Mouse (Mus musculus): ENCODE results near the gene Nup210. TPM values are rescaled to one million over a fixed set of nuclear protein-coding genes. Genes with fewer than 3 reads are reported as not detected.

The Nup210 gene
- polyA plus RNA-seq, 1 experiment, result 1.4 TPM

GRCm38 (mm10) chr6:91048019-91048418 lies 68.6 kb downstream of the Nup210 start:
- Histone ChIP-seq H3K4me3 (ENCODE audit: insufficient read depth, low read depth, low read length) (no peak overlapping the region), H3K4me1 (ENCODE audit: control insufficient read depth, insufficient read depth, insufficient read length, low read length) (no peaks in the 10 kb centered on the region), H3K27ac (replicated peaks; ENCODE audit: low read depth, low read length) (no peak overlapping the region)

DNA sequence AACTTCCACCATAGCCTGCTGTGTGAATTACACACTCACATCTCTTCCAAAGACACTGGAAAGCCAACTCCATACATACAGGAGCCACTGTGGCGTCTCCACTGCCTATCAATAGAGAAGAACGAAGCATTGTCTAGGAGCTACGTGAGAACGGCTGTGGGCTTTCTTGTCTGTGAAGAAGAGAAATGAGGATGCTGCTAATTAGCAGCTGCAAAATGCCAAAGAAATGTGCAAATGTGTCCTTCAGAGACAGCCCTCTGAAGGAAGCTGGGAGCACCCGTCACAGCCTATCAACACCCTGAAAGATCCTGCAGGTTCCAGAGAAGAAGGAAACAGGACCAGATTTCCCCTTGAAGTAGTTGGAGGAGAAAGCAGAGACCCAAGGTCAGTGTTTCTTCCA lies 69.2 kb downstream of the Nup210 start:
- Histone ChIP-seq H3K4me3 (ENCODE audit: insufficient read depth, low read depth, low read length) (no peak overlapping the region), H3K4me1 (ENCODE audit: control insufficient read depth, insufficient read depth, insufficient read length, low read length) (no peaks in the 10 kb centered on the region), H3K27ac (replicated peaks; ENCODE audit: low read depth, low read length) (no peak overlapping the region)

GRCm38 (mm10) chr6:91046184-91046583 lies 70.4 kb downstream of the Nup210 start:
- no peak overlapping the region for H3K4me3 ChIP-seq (ENCODE audit: insufficient read depth, low read depth, low read length)
- H3K4me1 ChIP-seq (ENCODE audit: control insufficient read depth, insufficient read depth, insufficient read length, low read length), result no peaks in the 10 kb centered on the region
- H3K27ac ChIP-seq (replicated peaks; ENCODE audit: low read depth, low read length), result no peak overlapping the region

- H3K27ac ChIP-seq (replicated peaks; ENCODE audit: low read depth, low read length), result no peak overlapping the region
- H3K4me1 ChIP-seq (ENCODE audit: control insufficient read depth, insufficient read depth, insufficient read length, low read length), result no peaks in the 10 kb centered on the region
- no peak overlapping the region for H3K4me3 ChIP-seq (ENCODE audit: insufficient read depth, low read depth, low read length)
Measured at GRCm38 (mm10) chr6:91044628-91045331, 71.8 kb downstream of the Nup210 start.

DNA sequence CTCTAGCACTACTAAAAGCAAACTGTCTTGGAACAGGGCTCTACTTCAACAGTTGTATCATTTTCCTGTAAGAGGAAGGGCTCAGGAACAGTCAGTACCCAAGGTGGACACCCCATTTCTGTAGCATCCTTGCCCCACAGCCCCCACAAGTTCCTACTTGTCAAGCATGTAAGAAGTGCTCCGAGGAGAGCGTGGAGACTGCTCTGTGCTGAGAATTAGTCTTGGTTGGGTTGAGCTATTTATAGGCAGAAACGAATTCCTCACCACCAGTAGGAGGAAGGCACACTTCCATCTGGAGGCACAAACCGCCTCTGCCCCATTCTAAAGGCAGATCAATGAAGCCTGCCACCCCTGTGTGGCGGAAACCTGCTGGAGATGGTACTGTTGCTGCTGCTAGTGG lies 75.3 kb downstream of the Nup210 start:
- Histone ChIP-seq H3K4me3 (ENCODE audit: insufficient read depth, low read depth, low read length) (no peak overlapping the region), H3K4me1 (ENCODE audit: control insufficient read depth, insufficient read depth, insufficient read length, low read length) (no peaks in the 10 kb centered on the region), H3K27ac (replicated peaks; ENCODE audit: low read depth, low read length) (no peak overlapping the region)

DNA sequence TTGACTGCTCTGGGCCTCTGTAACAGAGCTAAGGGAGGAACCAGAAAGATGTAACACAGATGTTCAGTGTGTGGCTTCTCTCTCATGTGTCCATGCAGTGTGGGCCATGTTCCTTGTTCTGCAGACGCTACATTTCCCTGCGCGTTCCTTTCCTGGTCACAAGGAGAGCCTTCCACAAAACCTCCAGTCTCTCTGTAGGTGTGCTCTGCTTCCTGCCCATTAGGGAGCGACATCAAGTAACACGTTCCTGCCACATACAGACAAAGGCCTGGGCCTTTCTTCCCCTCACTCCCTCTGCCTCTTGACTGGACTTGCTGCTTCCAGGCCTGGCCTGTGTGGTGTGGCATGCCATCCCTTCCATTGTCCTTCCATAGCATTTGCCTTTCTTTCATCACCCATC lies 88.4 kb downstream of the Nup210 start:
- Histone ChIP-seq H3K27ac (replicated peaks; ENCODE audit: low read depth, low read length) (no peak overlapping the region), H3K4me1 (ENCODE audit: control insufficient read depth, insufficient read depth, insufficient read length, low read length) (no peaks in the 10 kb centered on the region), H3K4me3 (ENCODE audit: insufficient read depth, low read depth, low read length) (no peak overlapping the region)

DNA sequence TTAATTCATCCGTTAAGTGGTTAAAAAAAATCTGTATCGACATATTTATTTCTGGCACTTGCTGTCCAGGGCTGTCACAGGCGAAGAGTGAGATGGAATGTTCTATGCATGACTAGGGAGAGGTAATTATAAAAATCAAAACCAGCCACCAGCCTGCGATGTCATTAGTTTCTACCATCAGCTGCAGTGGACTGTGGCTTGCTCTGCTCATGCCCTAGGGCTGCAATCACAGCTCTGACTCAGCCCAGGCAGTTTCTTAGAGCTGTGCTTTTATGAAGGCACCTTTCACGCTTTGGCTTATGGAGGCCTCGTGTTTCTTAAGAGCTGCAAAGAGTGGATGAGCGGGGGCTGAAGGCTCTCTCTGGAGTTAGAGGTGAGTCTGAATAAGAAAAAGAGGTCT lies 95.8 kb downstream of the Nup210 start:
- Histone ChIP-seq H3K27ac (replicated peaks; ENCODE audit: low read depth, low read length) (no peak overlapping the region), H3K4me3 (ENCODE audit: insufficient read depth, low read depth, low read length) (no peak overlapping the region), H3K4me1 (ENCODE audit: control insufficient read depth, insufficient read depth, insufficient read length, low read length) (no peaks in the 10 kb centered on the region)

- Histone ChIP-seq H3K4me1 (ENCODE audit: control insufficient read depth, insufficient read depth, insufficient read length, low read length) (no peaks in the 10 kb centered on the region), H3K4me3 (ENCODE audit: insufficient read depth, low read depth, low read length) (no peak overlapping the region)
Measured at GRCm38 (mm10) chr6:91016600-91017230, 99.9 kb downstream of the Nup210 start.

DNA sequence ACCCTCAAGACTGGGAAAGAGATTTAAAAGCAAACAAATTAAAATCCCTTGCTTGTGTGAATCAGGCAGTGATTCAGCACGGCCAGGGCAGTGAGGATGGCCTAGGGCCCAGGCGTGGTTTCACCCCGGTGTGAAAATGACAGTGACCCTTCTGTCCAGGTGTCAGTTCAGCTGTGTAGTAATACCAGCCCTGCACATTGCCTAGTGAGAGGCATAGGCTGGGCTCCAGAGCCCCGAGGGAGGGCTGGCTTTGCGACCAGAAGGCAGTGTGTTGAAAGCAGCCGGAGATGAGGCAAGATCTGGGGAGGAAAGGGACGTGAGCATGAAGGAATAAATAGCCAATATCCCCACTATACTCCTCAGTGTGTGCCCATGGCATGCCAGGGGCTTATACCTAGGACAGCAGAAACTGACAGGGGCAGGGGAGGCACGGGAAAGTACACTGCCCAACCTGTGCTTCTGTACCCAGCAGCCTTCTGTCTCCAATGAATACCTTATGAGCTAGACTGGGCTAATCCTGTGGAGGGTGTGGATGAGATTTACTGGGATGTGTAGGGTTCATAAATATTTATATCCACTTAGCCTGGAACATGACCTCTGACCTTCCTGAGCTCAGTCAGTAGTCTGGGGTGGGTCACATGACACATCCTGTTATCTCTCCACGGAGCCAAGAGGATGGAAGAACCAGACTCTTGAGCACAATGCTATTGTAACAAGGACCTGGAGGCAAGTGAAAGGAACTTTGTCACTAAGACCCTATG lies 102.3 kb downstream of the Nup210 start:
- Histone ChIP-seq H3K4me3 (ENCODE audit: insufficient read depth, low read depth, low read length) (no peak overlapping the region), H3K4me1 (ENCODE audit: control insufficient read depth, insufficient read depth, insufficient read length, low read length) (no peaks in the 10 kb centered on the region), H3K27ac (replicated peaks; ENCODE audit: low read depth, low read length) (no peak overlapping the region)

More at GRCm38 (mm10) chr6:91016600-91017230, 99.9 kb downstream of the Nup210 start:
- no peak overlapping the region for H3K27ac ChIP-seq (replicated peaks; ENCODE audit: low read depth, low read length)

- H3K4me1 ChIP-seq (ENCODE audit: control insufficient read depth, insufficient read depth, insufficient read length, low read length), result no peaks in the 10 kb centered on the region
- no peak overlapping the region for H3K4me3 ChIP-seq (ENCODE audit: insufficient read depth, low read depth, low read length)
- no peak overlapping the region for H3K27ac ChIP-seq (replicated peaks; ENCODE audit: low read depth, low read length)
Measured at GRCm38 (mm10) chr6:91012458-91012857, 104.2 kb downstream of the Nup210 start.

DNA sequence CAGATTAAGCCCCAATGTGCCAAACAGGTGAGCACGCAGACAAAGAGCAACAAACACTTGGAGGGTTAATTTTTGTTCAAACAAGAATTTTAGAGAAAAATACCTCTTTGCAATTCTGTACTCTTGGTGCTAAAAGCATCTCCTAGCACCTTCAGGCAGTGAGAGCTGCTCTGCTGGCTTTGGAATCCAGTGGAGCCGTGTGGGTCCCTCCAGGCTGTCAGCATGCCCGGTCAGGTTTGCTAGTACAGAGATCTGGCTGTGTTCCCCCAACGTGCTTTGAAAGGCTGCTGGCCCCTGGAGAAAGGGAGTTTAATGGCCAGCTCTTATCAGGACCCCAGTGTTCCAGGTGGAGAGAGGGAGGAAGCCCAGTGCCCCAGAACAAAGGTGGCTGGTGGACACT lies 105.1 kb downstream of the Nup210 start:
- Histone ChIP-seq H3K27ac (replicated peaks; ENCODE audit: low read depth, low read length) (no peak overlapping the region), H3K4me3 (ENCODE audit: insufficient read depth, low read depth, low read length) (no peak overlapping the region), H3K4me1 (ENCODE audit: control insufficient read depth, insufficient read depth, insufficient read length, low read length) (no peaks in the 10 kb centered on the region)

GRCm38 (mm10) chr6:91008284-91008830 lies 108.3 kb downstream of the Nup210 start:
- no peak overlapping the region for H3K27ac ChIP-seq (replicated peaks; ENCODE audit: low read depth, low read length)
- no peak overlapping the region for H3K4me3 ChIP-seq (ENCODE audit: insufficient read depth, low read depth, low read length)
- H3K4me1 ChIP-seq (ENCODE audit: control insufficient read depth, insufficient read depth, insufficient read length, low read length), result no peaks in the 10 kb centered on the region

DNA sequence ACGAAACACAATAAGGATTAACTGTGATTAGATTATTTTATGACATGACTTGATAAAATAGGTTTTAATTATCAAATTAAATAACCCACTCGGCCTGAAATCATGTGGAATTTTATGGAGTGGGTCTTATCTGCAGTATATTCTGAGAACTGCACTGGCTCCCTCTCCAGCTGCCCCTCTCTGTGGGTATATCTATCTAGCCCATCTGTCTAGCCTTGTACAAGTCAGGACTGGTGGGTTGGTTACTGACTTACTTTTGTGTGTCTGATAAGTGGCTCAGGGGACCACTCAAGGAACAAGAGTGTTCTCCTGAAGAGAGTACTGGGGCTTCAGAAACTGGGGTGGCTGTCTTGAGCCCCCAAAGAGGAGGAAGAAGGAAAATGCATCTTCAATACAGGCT lies 109.4 kb downstream of the Nup210 start:
- H3K4me3 ChIP-seq (ENCODE audit: insufficient read depth, low read depth, low read length), result no peak overlapping the region
- no peak overlapping the region for H3K27ac ChIP-seq (replicated peaks; ENCODE audit: low read depth, low read length)

DNA sequence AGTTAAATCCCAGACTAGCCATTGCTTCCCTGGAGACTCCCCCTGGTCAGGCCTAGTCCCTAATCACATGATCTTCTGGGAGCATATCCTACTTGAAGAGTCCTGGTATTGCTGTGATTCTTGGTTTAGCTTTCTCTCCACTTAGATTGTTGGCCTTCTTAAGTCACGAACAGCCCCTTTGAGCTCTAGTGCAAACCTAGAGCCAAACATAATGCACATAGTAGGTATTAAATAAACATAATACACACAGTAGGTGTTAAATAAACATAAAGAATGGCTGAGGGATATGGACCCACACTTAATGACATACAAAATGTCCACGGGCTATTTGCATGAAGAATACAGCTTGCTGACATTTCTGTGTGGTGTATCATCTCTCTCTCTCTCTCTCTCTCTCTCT lies 112.5 kb downstream of the Nup210 start:
- no peak overlapping the region for H3K27ac ChIP-seq (replicated peaks; ENCODE audit: low read depth, low read length)
- H3K4me3 ChIP-seq (ENCODE audit: insufficient read depth, low read depth, low read length), result no peak overlapping the region
- no peaks in the 10 kb centered on the region for H3K4me1 ChIP-seq (ENCODE audit: control insufficient read depth, insufficient read depth, insufficient read length, low read length)

More for the DNA sequence above, 109.4 kb downstream of the Nup210 start:
- H3K4me1 ChIP-seq (ENCODE audit: control insufficient read depth, insufficient read depth, insufficient read length, low read length), result no peaks in the 10 kb centered on the region

DNA sequence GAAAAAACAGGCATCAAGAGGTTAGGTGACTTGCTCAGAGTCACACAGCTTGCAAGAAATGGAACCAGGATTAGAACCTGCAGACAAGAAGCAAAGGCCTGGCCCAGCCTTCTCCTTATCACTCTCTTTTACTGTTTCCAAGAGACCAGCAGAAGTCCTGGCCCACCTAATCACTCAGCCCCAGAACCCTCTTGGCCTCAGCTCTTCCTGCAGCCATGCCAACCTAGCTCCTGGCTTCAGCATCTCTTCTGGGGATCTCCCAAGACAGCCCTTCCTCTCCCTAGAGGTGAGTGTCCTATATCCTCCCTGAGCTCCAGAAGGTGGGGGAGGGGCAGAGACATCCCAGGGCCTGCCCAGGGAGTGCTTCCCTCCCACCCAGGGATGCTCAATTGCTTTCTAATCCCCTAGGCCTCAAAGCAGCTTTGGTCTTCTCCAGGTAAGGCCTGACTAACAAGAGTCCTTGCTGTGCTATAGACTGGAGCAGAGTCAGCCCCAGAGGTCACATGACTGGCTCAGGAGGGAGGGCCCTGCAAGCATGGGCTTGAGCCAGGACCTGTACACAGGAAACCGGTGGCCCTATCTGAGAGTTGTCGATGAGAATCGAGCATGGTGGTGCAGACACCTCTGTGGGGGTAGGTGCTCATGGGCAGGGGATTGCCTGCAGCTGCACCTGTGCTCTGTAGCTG lies 113.2 kb downstream of the Nup210 start:
- no peak overlapping the region for H3K4me3 ChIP-seq (ENCODE audit: insufficient read depth, low read depth, low read length)
- no peak overlapping the region for H3K27ac ChIP-seq (replicated peaks; ENCODE audit: low read depth, low read length)
- no peaks in the 10 kb centered on the region for H3K4me1 ChIP-seq (ENCODE audit: control insufficient read depth, insufficient read depth, insufficient read length, low read length)

All from brown adipose tissue, adult 24 weeks (tissue).